Mouse (Mus musculus) thymus, postnatal 4 days (tissue): ENCODE measurements around the gene Camsap1.

Experiments
- DNase-seq: peaks from one replicate; pipeline ENCODE4 v3.0.0; 2021

The Camsap1 gene

GRCm38 (mm10) chr2:25879061-25879460, 104.0 kb downstream of the Camsap1 start:
- no peak for DNase-seq

- DNase-seq: no peak
These were observed 104.6 kb downstream of the Camsap1 start for GRCm38 (mm10) chr2:25878516-25878915.

- DNase-seq: no peak
These were observed 105.3 kb downstream of the Camsap1 start for GRCm38 (mm10) chr2:25877736-25878268.

- no peak for DNase-seq
These were observed 105.8 kb downstream of the Camsap1 start for GRCm38 (mm10) chr2:25877250-25877735.
